Mouse (Mus musculus) kidney, embryonic 14.5 days (tissue): ENCODE measurements around the gene Npas1. TPM values are rescaled to one million over a fixed set of nuclear protein-coding genes. Genes with fewer than 3 reads are reported as not detected.
A peak's percentile ranks its signal among the peaks of the same experiment; 100 is the strongest.

Experiments
- ATAC-seq: fragments of 200-750 bp; cut with Nextera tagmentation; 2 replicates; pipeline ENCODE4 v1.8.0; 2017; ENCODE audit warnings: moderate number of reproducible peaks, mild to moderate bottlenecking, moderate TSS enrichment, moderate library complexity; ENCODE audit not compliant: low FRiP score, low TSS enrichment
- H3K27ac ChIP-seq: fragments of 300-500 bp; sonication (generic); 2 replicates; pipeline ENCODE4 v1.5.1; 2014; ENCODE audit warnings: low read depth, mild to moderate bottlenecking, low read length, moderate library complexity, mixed read lengths
- H3K27me3 ChIP-seq: fragments of 300-500 bp; sonication (generic); 2 replicates; pipeline ENCODE4 v1.6.1; 2014; ENCODE audit warnings: mild to moderate bottlenecking, low read length; ENCODE audit not compliant: control insufficient read depth, insufficient read depth
- H3K36me3 ChIP-seq: fragments of 300-500 bp; sonication (generic); 2 replicates; pipeline ENCODE4 v1.6.1; 2014; ENCODE audit warnings: low read length, mixed read lengths; ENCODE audit not compliant: control insufficient read depth, insufficient read depth
- H3K4me1 ChIP-seq: fragments of 300-500 bp; sonication (generic); 2 replicates; pipeline ENCODE4 v1.6.1; 2014; ENCODE audit warnings: low read length, mixed read lengths; ENCODE audit not compliant: control insufficient read depth, insufficient read depth
- H3K4me2 ChIP-seq: fragments of 300-500 bp; sonication (generic); replicated peaks from 2 replicates; pipeline ENCODE4 v1.6.1; 2014; ENCODE audit warnings: low read depth, mild to moderate bottlenecking, low read length
- H3K4me3 ChIP-seq: fragments of 300-500 bp; sonication (generic); 2 replicates; pipeline ENCODE4 v1.5.1; 2014; ENCODE audit warnings: mild to moderate bottlenecking, low read length
- H3K9ac ChIP-seq: fragments of 300-500 bp; sonication (generic); 2 replicates; pipeline ENCODE4 v1.6.1; 2014; ENCODE audit warnings: low read depth, mild to moderate bottlenecking, low read length, moderate library complexity
- H3K9me3 ChIP-seq: fragments of 300-500 bp; sonication (generic); 2 replicates; pipeline ENCODE4 v1.6.1; 2016; ENCODE audit warnings: low read length; ENCODE audit not compliant: control insufficient read depth
- WGBS: fragments of 180-500 bp; shearing (Covaris S2); extraction: QIAGEN DNeasy Blood & Tissue Kit; methylation state at CpG from one replicate; pipeline ENCODE4 v1.1.7; 2014; 5-methylcytosine and 5-hydroxymethylcytosine counted together
- polyA plus RNA-seq: library from polyadenylated mRNA; unstranded; fragments of >200 nt; fragmentation: Nextera tagmentation; extraction: Ambion mirVana; gene quantifications from 2 replicates; pipeline ENCODE4 v1.2.1, GENCODE M21; 2014

The Npas1 gene
- polyA plus RNA-seq, result 0.13 TPM in 1 of 2 replicates, not detected in the other

- H3K27me3 ChIP-seq, result peaks cover 50% of the 10 kb centered on the region
These were observed at the start of gene Npas1 for GRCm38 (mm10) chr7:16477628-16478027. TSS of gene Npas1 (minus strand) at chr7:16477728.

GRCm38 (mm10) chr7:16525995-16526394 lies 48.5 kb upstream of the Npas1 start:
- 80% methylated on average over 2 of the region's 2 CpGs for WGBS

More at GRCm38 (mm10) chr7:16477628-16478027, at the start of gene Npas1:
- 84% methylated on average over 8 of the region's 8 CpGs for WGBS
- Histone ChIP-seq H3K4me1 (peaks cover 16% of the 10 kb centered on the region; the same call in 1 of the 2 replicates), H3K9me3 (no peaks in the 10 kb centered on the region), H3K27ac (no peak within 1 kb of the TSS), H3K9ac (peak within 1 kb of the TSS; percentile 4; the same call in 1 of the 2 replicates), H3K4me3 (peak within 1 kb of the TSS; percentile 36), H3K36me3 (no peaks in the 10 kb centered on the region), H3K4me2 (peak within 1 kb of the TSS; percentile 57)
- no peak for ATAC-seq

GRCm38 (mm10) chr7:16525448-16525847 lies 47.9 kb upstream of the Npas1 start:
- Histone ChIP-seq H3K9ac (no peak overlapping the region), H3K4me2 (no peak overlapping the region), H3K36me3 (peaks cover 7% of the 10 kb centered on the region; the same call in 1 of the 2 replicates), H3K4me1 (no peaks in the 10 kb centered on the region), H3K4me3 (no peak overlapping the region), H3K9me3 (no peaks in the 10 kb centered on the region), H3K27ac (no peak overlapping the region), H3K27me3 (no peaks in the 10 kb centered on the region)
- WGBS, result 87% methylated on average over 3 of the region's 3 CpGs
- ATAC-seq, result no peak

More at GRCm38 (mm10) chr7:16525995-16526394, 48.5 kb upstream of the Npas1 start:
- Histone ChIP-seq H3K9me3 (no peaks in the 10 kb centered on the region), H3K4me3 (no peak overlapping the region), H3K27ac (no peak overlapping the region), H3K4me1 (no peaks in the 10 kb centered on the region), H3K27me3 (no peaks in the 10 kb centered on the region), H3K36me3 (peaks cover 11% of the 10 kb centered on the region; the same call in 1 of the 2 replicates), H3K4me2 (no peak overlapping the region), H3K9ac (no peak overlapping the region)
- ATAC-seq, result no peak

GRCm38 (mm10) chr7:16524308-16524707 lies 46.8 kb upstream of the Npas1 start:
- H3K36me3 ChIP-seq, result peaks cover 7% of the 10 kb centered on the region; the same call in 1 of the 2 replicates
- no peaks in the 10 kb centered on the region for H3K27me3 ChIP-seq
- H3K4me2 ChIP-seq, result no peak overlapping the region
- no peaks in the 10 kb centered on the region for H3K9me3 ChIP-seq
- H3K27ac ChIP-seq, result no peak overlapping the region
- no peak overlapping the region for H3K9ac ChIP-seq
- no peaks in the 10 kb centered on the region for H3K4me1 ChIP-seq
- no peak for ATAC-seq
- no peak overlapping the region for H3K4me3 ChIP-seq
- 90% methylated on average over 2 of the region's 2 CpGs for WGBS

- H3K4me3 ChIP-seq, result no peak overlapping the region
- 91% methylated on average over 2 of the region's 2 CpGs for WGBS
- H3K27ac ChIP-seq, result no peak overlapping the region
- no peaks in the 10 kb centered on the region for H3K4me1 ChIP-seq
- no peak overlapping the region for H3K4me2 ChIP-seq
- no peaks in the 10 kb centered on the region for H3K9me3 ChIP-seq
- H3K36me3 ChIP-seq, result peaks cover 9% of the 10 kb centered on the region; the same call in 1 of the 2 replicates
- H3K27me3 ChIP-seq, result no peaks in the 10 kb centered on the region
- no peak for ATAC-seq
- H3K9ac ChIP-seq, result no peak overlapping the region
These were observed 41.8 kb upstream of the Npas1 start for GRCm38 (mm10) chr7:16519310-16519709.

GRCm38 (mm10) chr7:16517198-16517597 lies 39.7 kb upstream of the Npas1 start:
- H3K36me3 ChIP-seq, result peaks cover 21% of the 10 kb centered on the region
- no peaks in the 10 kb centered on the region for H3K4me1 ChIP-seq
- H3K27me3 ChIP-seq, result no peaks in the 10 kb centered on the region
- H3K9ac ChIP-seq, result no peak overlapping the region
- no peak overlapping the region for H3K4me3 ChIP-seq
- WGBS, result 88% methylated on average over 5 of the region's 5 CpGs
- H3K9me3 ChIP-seq, result no peaks in the 10 kb centered on the region
- no peak for ATAC-seq
- no peak overlapping the region for H3K4me2 ChIP-seq
- H3K27ac ChIP-seq, result no peak overlapping the region

GRCm38 (mm10) chr7:16507284-16507683 lies 29.8 kb upstream of the Npas1 start:
- Histone ChIP-seq H3K9ac (no peak overlapping the region), H3K4me2 (no peak overlapping the region), H3K4me3 (no peak overlapping the region), H3K27me3 (no peaks in the 10 kb centered on the region), H3K27ac (no peak overlapping the region), H3K36me3 (peaks cover 48% of the 10 kb centered on the region), H3K4me1 (no peaks in the 10 kb centered on the region), H3K9me3 (no peaks in the 10 kb centered on the region)
- peak; percentile 24; the same call in 1 of the 2 replicates for ATAC-seq
- WGBS, result 15% methylated on average over 3 of the region's 3 CpGs

- ATAC-seq, result no peak
- H3K27me3 ChIP-seq, result no peaks in the 10 kb centered on the region
- no peak overlapping the region for H3K27ac ChIP-seq
- no peak overlapping the region for H3K9ac ChIP-seq
- H3K4me2 ChIP-seq, result no peak overlapping the region
- peaks cover 45% of the 10 kb centered on the region for H3K36me3 ChIP-seq
- WGBS, result 82% methylated on average over 3 of the region's 3 CpGs
- no peaks in the 10 kb centered on the region for H3K4me1 ChIP-seq
- H3K4me3 ChIP-seq, result no peak overlapping the region
- no peaks in the 10 kb centered on the region for H3K9me3 ChIP-seq
These were observed 27.7 kb upstream of the Npas1 start for GRCm38 (mm10) chr7:16505226-16505593.

GRCm38 (mm10) chr7:16504573-16505225 lies 27.2 kb upstream of the Npas1 start:
- ATAC-seq, result no peak

More at GRCm38 (mm10) chr7:16504573-16505225, 27.2 kb upstream of the Npas1 start:
- no peaks in the 10 kb centered on the region for H3K27me3 ChIP-seq
- no peak overlapping the region for H3K9ac ChIP-seq
- H3K27ac ChIP-seq, result no peak overlapping the region
- H3K4me1 ChIP-seq, result no peaks in the 10 kb centered on the region
- H3K36me3 ChIP-seq, result peaks cover 49% of the 10 kb centered on the region
- H3K4me2 ChIP-seq, result no peak overlapping the region
- H3K9me3 ChIP-seq, result no peaks in the 10 kb centered on the region
- H3K4me3 ChIP-seq, result no peak overlapping the region
- 80% methylated on average over 2 of the region's 2 CpGs for WGBS
